Mouse (Mus musculus) cerebellum, adult 9-11 months (tissue): ENCODE data around the gene Gpr65.
"Not testable (repeated sequence)": the region's sequence is repeated elsewhere in the genome, so short reads cannot be mapped to it uniquely, and the experiment has no call there.

ENCODE experiments used
- DNase-seq: peaks from one replicate; pipeline ENCODE4 v3.0.0; 2022

The Gpr65 gene

GRCm38 (mm10) chr12:98283487-98283860 lies 15.0 kb downstream of the Gpr65 start:
- DNase-seq = no peak

- no peak for DNase-seq
These were observed 16.0 kb downstream of the Gpr65 start for GRCm38 (mm10) chr12:98284477-98284876.

GRCm38 (mm10) chr12:98290475-98290874 lies 22.0 kb downstream of the Gpr65 start:
- DNase-seq = no peak

- DNase-seq = no peak
These were observed 23.8 kb downstream of the Gpr65 start for GRCm38 (mm10) chr12:98292278-98292677.

GRCm38 (mm10) chr12:98294241-98294640 lies 25.8 kb downstream of the Gpr65 start:
- DNase-seq = no peak

GRCm38 (mm10) chr12:98301980-98302379 lies 33.5 kb downstream of the Gpr65 start:
- no peak for DNase-seq

GRCm38 (mm10) chr12:98303013-98303412 lies 34.6 kb downstream of the Gpr65 start:
- no peak for DNase-seq

GRCm38 (mm10) chr12:98307179-98307915 lies 38.9 kb downstream of the Gpr65 start:
- peak; percentile 92 for DNase-seq

- DNase-seq = no peak
These were observed 43.1 kb downstream of the Gpr65 start for GRCm38 (mm10) chr12:98311376-98312083.

- DNase-seq = no peak
These were observed 47.5 kb downstream of the Gpr65 start for GRCm38 (mm10) chr12:98315924-98316323.

- DNase-seq = no peak
These were observed 49.4 kb downstream of the Gpr65 start for GRCm38 (mm10) chr12:98317718-98318340.

GRCm38 (mm10) chr12:98322426-98322825 lies 54.0 kb downstream of the Gpr65 start:
- peak; percentile 42 for DNase-seq

GRCm38 (mm10) chr12:98324170-98324569 lies 55.7 kb downstream of the Gpr65 start:
- not testable (repeated sequence) for DNase-seq
